Mouse (Mus musculus) heart, embryonic 16.5 days (tissue): ENCODE measurements around the gene Pp2d1. TPM values are rescaled to one million over a fixed set of nuclear protein-coding genes. Genes with fewer than 3 reads are reported as not detected.
"Not testable (repeated sequence)": the region's sequence is repeated elsewhere in the genome, so short reads cannot be mapped to it uniquely, and the experiment has no call there.

Experiments used
- ATAC-seq: fragments of 200-750 bp; cut with Nextera tagmentation; replicated peaks from 2 replicates; pipeline ENCODE4 v1.8.0; 2017; ENCODE audit warnings: moderate number of reproducible peaks; ENCODE audit not compliant: insufficient read depth, low FRiP score; ENCODE audit errors: extremely low read depth
- H3K27ac ChIP-seq: fragments of 300-500 bp; sonication (generic); 2 replicates; pipeline ENCODE4 v1.5.1; 2014; ENCODE audit warnings: mild to moderate bottlenecking, low read length, control low read depth, moderate library complexity
- H3K27me3 ChIP-seq: fragments of 300-500 bp; sonication (generic); 2 replicates; pipeline ENCODE4 v1.6.1; 2014; ENCODE audit warnings: low read length, mixed read lengths; ENCODE audit not compliant: control insufficient read depth, insufficient read depth
- H3K36me3 ChIP-seq: fragments of 300-500 bp; sonication (generic); 2 replicates; pipeline ENCODE4 v1.6.1; 2014; ENCODE audit not compliant: control insufficient read depth, insufficient read depth
- H3K4me1 ChIP-seq: fragments of 300-500 bp; sonication (generic); 2 replicates; pipeline ENCODE4 v1.6.1; 2014; ENCODE audit warnings: low read length, mixed read lengths; ENCODE audit not compliant: control insufficient read depth, insufficient read depth
- H3K4me2 ChIP-seq: fragments of 300-500 bp; sonication (generic); 2 replicates; pipeline ENCODE4 v1.6.1; 2014; ENCODE audit warnings: low read depth, mild to moderate bottlenecking, control low read depth, low read length
- H3K4me3 ChIP-seq: fragments of 300-500 bp; sonication (generic); 2 replicates; pipeline ENCODE4 v1.5.1; 2014; ENCODE audit warnings: mild to moderate bottlenecking, control low read depth, low read length
- H3K9ac ChIP-seq: fragments of 300-500 bp; sonication (generic); 2 replicates; pipeline ENCODE4 v1.6.1; 2014; ENCODE audit warnings: low read length, control low read depth
- H3K9me3 ChIP-seq: fragments of 300-500 bp; sonication (generic); replicated peaks from 2 replicates; pipeline ENCODE4 v1.6.1; 2016; ENCODE audit warnings: low read length; ENCODE audit not compliant: control insufficient read depth
- WGBS: fragments of 180-500 bp; shearing (Covaris S2); extraction: QIAGEN DNeasy Blood & Tissue Kit; methylation state at CpG from one replicate; pipeline ENCODE4 v1.1.7; 2014; 5-methylcytosine and 5-hydroxymethylcytosine counted together
- polyA plus RNA-seq: library from polyadenylated mRNA; unstranded; fragments of >200 nt; fragmentation: Nextera tagmentation; extraction: Ambion mirVana; gene quantifications from 2 replicates; pipeline ENCODE4 v1.2.1, GENCODE M21; 2015

Gene Pp2d1
- polyA plus RNA-seq = 0.07 and 0.14 TPM in 2 replicates

GRCm38 (mm10) chr17:53539351-53539750 lies at the start of gene Pp2d1:
TSS of gene Pp2d1 (minus strand) at chr17:53539451.
- not testable (repeated sequence) for H3K36me3 ChIP-seq, H3K27ac ChIP-seq
- WGBS = 83% methylated on average over 2 of the region's 2 CpGs

GRCm38 (mm10) chr17:53588097-53588855 lies 49.0 kb upstream of the Pp2d1 start:
- Histone ChIP-seq H3K9ac (peak overlapping the region; percentile 51; the same call in 1 of the 2 replicates), H3K27me3 (no peaks in the 10 kb centered on the region), H3K4me2 (no peak overlapping the region; the same call in 1 of the 2 replicates), H3K27ac (peak overlapping the region; percentile 96), H3K36me3 (no peaks in the 10 kb centered on the region), H3K4me3 (no peak overlapping the region), H3K9me3 (no peaks in the 10 kb centered on the region), H3K4me1 (peaks cover 39% of the 10 kb centered on the region)
- whole genome bisulfite sequencing = 67% methylated on average over 9 of the region's 9 CpGs
- no peak for ATAC-seq

More at GRCm38 (mm10) chr17:53539351-53539750, at the start of gene Pp2d1:
- H3K9me3 ChIP-seq, H3K27me3 ChIP-seq, H3K4me3 ChIP-seq, H3K4me2 ChIP-seq, H3K9ac ChIP-seq, H3K4me1 ChIP-seq, ATAC-seq: not testable (repeated sequence)

- no peaks in the 10 kb centered on the region for H3K27me3 ChIP-seq
- ATAC-seq = peak; percentile 86
- H3K9ac ChIP-seq = peak overlapping the region; percentile 55
- no peaks in the 10 kb centered on the region for H3K36me3 ChIP-seq
- 10% methylated on average over 14 of the region's 14 CpGs for WGBS
- peaks cover 47% of the 10 kb centered on the region for H3K4me1 ChIP-seq
- H3K27ac ChIP-seq = peak overlapping the region; percentile 96
- H3K4me3 ChIP-seq = peak overlapping the region; percentile 16; the same call in 1 of the 2 replicates
- H3K4me2 ChIP-seq = peak overlapping the region; percentile 51
- H3K9me3 ChIP-seq = no peaks in the 10 kb centered on the region
Measured at GRCm38 (mm10) chr17:53587074-53587851, 48.0 kb upstream of the Pp2d1 start.

- Histone ChIP-seq H3K4me3 (no peak overlapping the region), H3K4me1 (peaks cover 63% of the 10 kb centered on the region), H3K9me3 (no peaks in the 10 kb centered on the region), H3K36me3 (no peaks in the 10 kb centered on the region), H3K9ac (no peak overlapping the region), H3K4me2 (no peak overlapping the region), H3K27me3 (no peaks in the 10 kb centered on the region), H3K27ac (peak overlapping the region; percentile 86)
- no peak for ATAC-seq
- WGBS = 54% methylated on average over 11 of the region's 11 CpGs
Measured at GRCm38 (mm10) chr17:53583846-53584579, 44.8 kb upstream of the Pp2d1 start.

GRCm38 (mm10) chr17:53582805-53583204 lies 43.6 kb upstream of the Pp2d1 start:
- no peak overlapping the region for H3K4me3 ChIP-seq
- no peak for ATAC-seq
- 73% methylated on average over 7 of the region's 7 CpGs for WGBS

GRCm38 (mm10) chr17:53582026-53582585 lies 42.9 kb upstream of the Pp2d1 start:
- no peaks in the 10 kb centered on the region for H3K27me3 ChIP-seq
- no peaks in the 10 kb centered on the region for H3K36me3 ChIP-seq
- ATAC-seq = no peak
- peaks cover 69% of the 10 kb centered on the region for H3K4me1 ChIP-seq
- H3K4me3 ChIP-seq = no peak overlapping the region
- no peak overlapping the region for H3K9ac ChIP-seq
- no peaks in the 10 kb centered on the region for H3K9me3 ChIP-seq
- H3K27ac ChIP-seq = no peak overlapping the region; the same call in 1 of the 2 replicates
- 0 out of 2 replicates have a peak overlapping the region, but pooled peaks have one; percentile 0 for H3K4me2 ChIP-seq
- 40% methylated on average over 4 of the region's 4 CpGs for WGBS

More at GRCm38 (mm10) chr17:53582805-53583204, 43.6 kb upstream of the Pp2d1 start:
- H3K4me1 ChIP-seq = peaks cover 68% of the 10 kb centered on the region
- H3K9me3 ChIP-seq = no peaks in the 10 kb centered on the region
- H3K27ac ChIP-seq = peak overlapping the region; percentile 1; the same call in 1 of the 2 replicates
- no peak overlapping the region for H3K4me2 ChIP-seq
- no peak overlapping the region for H3K9ac ChIP-seq
- H3K36me3 ChIP-seq = no peaks in the 10 kb centered on the region
- no peaks in the 10 kb centered on the region for H3K27me3 ChIP-seq

- Histone ChIP-seq H3K36me3 (no peaks in the 10 kb centered on the region), H3K27me3 (no peaks in the 10 kb centered on the region), H3K9ac (no peak overlapping the region), H3K27ac (no peak overlapping the region), H3K9me3 (no peaks in the 10 kb centered on the region), H3K4me3 (no peak overlapping the region), H3K4me2 (no peak overlapping the region), H3K4me1 (peaks cover 59% of the 10 kb centered on the region)
- WGBS = 52% methylated on average over 3 of the region's 3 CpGs
- ATAC-seq = no peak
Measured at GRCm38 (mm10) chr17:53580237-53580636, 41.0 kb upstream of the Pp2d1 start.

- no peak overlapping the region for H3K4me3 ChIP-seq
- H3K36me3 ChIP-seq = no peaks in the 10 kb centered on the region
- no peaks in the 10 kb centered on the region for H3K27me3 ChIP-seq
- H3K27ac ChIP-seq = peak overlapping the region; percentile 67
- 63% methylated on average over 4 of the region's 4 CpGs for WGBS
- no peak overlapping the region for H3K4me2 ChIP-seq
- no peak overlapping the region for H3K9ac ChIP-seq
- peaks cover 57% of the 10 kb centered on the region for H3K4me1 ChIP-seq
- ATAC-seq = no peak
- no peaks in the 10 kb centered on the region for H3K9me3 ChIP-seq
Measured at GRCm38 (mm10) chr17:53579612-53580011, 40.4 kb upstream of the Pp2d1 start.
